Mouse (Mus musculus) megakaryocyte-erythroid progenitor cell, adult 5-6 weeks (primary cell): ENCODE data around the gene Cck. TPM values are rescaled to one million over a fixed set of nuclear protein-coding genes. Genes with fewer than 3 reads are reported as not detected.

Source experiments
- ATAC-seq: replicated peaks from 2 replicates; pipeline ENCODE4 v1.8.0; 2016; ENCODE audit warnings: mild to moderate bottlenecking, inconsistent platforms; ENCODE audit not compliant: severe bottlenecking, poor library complexity, low FRiP score, low TSS enrichment
- total RNA-seq, 2 experiments: library from RNA; stranded (forward) in 1 of 2; stranded (reverse) in 1 of 2; fragments of 200-1000, 215-1000 nt in 1 of 2; fragments of >200 nt in 1 of 2; fragmentation: Nextera tagmentation in 1 of 2; gene quantifications; 2 replicates each; pipeline ENCODE4 v1.2.3; 2014 to 2017

Cck gene
- total RNA-seq, 2 experiments from 2014 or later: not detected

DNA sequence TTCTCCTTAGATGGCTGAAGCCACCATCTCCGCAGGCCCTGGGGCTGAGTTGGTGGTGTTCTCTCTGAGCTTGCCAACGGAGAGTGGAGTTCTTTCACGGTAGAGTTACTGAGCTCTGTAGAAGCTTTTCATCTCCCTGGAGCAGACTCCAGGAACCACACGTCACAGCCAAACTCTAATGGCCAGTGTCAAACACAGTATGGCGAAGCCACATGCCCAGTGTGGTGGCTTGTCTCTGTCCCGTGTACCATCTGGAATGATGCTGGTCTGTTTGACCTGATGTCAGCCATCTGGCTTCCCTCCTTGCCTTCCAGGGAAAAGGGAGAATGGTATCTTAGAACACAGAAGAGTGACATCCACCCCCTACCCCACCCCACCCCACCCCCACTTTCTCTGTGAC, 25.8 kb downstream of the Cck start:
- ATAC-seq: no peak

DNA sequence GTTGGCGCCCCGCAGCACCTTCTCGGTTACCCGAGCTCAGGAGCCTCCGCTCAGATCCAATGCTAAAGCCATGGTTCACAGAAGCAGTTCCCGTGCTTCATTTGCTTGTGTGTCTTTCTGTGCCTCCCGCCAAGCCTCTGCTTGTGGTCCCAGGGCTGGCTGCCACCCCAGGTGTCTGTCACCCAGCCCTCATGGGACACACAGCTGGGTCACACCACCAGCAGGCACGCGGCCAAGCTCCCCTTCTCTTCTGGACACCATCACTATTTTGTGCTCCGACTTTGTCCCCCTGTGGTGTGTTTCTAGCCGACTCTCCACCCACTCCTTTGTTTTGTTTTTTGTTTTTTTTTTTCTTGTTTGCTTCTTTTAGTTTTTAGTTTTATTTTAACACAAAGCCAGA, 28.0 kb downstream of the Cck start:
- no peak for ATAC-seq

DNA sequence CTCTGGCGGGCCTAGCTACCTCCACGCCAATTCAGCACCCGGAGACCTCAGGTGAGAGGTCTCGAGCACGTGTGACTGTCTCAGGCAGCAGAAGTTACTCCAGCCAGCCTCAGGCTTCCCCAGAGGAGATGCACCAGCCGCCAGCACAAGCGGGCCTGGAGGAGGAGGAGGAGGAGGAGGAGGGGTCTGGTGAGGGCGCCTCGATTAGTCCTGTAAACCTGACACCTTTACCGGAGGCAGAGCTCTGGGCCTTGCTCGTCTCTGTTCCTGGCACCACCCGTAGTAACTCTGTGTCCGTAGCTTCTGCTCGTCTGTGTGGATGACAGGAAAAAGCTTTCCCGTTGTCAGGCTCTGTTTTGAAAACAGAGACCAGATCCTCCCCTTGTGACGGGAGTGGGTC, 35.0 kb downstream of the Cck start:
- no peak for ATAC-seq

DNA sequence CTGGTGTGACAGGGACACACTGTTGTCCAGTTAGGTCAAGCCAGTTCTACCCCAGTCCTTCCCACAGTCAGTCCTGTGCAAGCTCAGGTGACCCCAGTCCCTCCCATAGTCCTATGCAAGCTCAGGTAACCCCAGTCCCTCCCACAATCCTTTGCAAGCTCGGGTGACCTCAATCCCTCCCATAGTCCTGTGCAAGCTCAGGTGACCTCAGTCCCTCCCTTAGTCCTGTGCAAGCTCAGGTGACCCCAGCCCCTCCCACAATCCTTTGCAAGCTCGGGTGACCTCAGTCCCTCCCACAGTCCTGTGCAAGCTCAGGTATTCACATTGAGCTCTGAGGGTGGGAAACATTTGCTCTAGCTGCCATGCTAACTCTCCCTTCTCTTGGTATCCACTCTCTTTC, 35.5 kb downstream of the Cck start:
- no peak for ATAC-seq

DNA sequence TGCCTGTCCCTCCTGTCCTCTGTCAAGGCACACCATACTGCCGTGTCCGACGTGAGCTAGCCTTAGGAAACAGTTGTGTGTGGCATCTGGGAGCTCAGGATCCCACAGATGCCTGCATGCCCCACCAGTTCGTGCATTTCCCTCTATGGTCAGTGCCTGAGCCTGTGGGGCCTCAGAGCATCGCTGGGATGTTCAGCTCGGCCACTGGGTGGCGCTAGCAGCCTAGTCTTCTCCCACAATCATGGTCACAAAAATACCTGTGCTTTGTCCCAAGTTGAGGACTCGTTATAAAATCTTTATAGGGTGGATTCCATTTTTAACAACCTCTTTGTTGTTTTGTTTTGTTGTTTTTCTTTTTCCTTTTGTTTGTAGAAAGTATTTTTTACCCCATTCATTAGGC, 37.0 kb downstream of the Cck start:
- peak; percentile 71 for ATAC-seq

DNA sequence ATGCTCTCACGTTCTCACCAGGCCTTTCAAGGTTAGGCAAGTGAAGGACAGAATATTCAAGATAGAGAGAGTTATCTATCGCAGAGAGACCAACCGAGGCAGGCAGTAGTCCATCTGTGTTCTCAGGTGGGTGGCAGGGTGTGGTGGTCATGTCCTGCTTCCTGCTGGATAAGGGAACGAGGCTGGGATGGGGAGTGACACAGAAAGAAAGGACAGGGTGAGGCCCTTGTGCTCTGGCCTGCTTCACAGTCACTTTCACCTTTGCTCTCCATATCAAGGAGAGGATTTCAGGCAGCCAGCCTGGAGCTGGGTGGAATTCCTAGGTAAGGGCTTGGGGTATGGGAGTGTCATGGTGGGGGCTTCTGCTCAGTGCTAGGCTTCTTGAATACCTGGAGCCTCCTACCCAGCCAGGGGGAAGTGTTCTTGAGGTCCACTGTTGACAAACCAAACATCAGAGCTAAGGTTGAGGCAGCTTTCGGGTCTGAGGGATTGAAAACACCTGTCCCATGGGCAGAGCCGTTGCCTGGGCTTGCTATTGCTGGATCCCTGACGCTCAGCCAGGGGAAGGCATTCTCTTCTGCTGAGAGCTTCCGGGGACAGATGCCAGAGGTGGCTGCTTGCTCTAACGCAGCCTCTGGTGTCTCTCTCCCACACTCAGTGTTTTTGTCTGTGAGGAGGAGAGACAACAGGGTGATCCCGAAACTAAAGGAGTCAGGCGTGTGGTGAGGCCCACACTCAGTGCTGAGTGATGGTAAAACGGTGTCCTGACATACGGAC, 38.6 kb downstream of the Cck start:
- ATAC-seq: no peak

DNA sequence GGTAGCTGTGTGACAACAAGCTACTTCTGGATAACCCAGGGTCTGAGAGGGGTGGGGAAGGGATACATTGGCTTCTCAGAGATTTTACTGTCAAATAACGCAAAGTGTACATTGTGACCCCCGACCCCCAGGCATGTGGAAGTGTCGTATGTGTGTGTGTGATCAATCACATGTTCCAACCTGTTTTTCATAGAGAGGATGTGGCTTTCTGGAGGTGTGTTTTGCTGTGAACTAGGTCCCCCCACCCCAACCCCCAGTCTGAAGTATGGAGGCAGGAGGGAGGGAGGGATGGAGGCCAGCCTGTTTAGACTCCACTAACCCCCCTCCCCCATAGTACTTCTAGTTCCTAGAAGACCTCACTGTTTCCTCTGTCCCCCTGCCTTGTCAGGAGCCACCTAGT, 40.6 kb downstream of the Cck start:
- ATAC-seq: no peak

DNA sequence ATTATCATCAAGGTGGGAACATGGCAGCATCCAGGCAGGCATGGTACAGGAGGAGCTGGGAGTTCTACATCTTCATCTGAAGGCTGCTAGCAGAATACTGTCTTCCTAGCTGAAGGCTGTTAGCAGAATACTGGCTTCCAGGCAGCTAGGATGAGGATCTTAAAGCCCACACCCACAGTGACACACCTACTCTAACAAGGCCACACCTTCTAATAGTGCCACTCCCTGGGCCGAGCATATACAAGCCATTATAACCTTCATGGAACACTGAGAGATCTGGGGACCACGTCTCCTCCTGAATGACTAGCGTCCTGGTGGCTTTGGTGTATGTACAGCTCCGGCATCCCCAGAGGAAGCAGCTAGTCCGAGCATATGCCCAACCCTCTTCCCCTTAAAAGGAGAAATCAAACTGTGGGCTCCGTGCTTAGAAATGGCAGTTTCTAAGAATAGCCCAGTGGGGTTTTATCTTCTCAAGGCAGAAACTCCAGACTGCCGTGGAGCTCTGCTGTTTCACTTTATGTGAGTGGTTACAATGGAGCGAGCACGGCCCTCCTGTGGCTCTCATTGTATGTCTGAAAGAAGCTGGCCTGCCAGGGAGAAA, 43.1 kb downstream of the Cck start:
- ATAC-seq: peak; percentile 92

DNA sequence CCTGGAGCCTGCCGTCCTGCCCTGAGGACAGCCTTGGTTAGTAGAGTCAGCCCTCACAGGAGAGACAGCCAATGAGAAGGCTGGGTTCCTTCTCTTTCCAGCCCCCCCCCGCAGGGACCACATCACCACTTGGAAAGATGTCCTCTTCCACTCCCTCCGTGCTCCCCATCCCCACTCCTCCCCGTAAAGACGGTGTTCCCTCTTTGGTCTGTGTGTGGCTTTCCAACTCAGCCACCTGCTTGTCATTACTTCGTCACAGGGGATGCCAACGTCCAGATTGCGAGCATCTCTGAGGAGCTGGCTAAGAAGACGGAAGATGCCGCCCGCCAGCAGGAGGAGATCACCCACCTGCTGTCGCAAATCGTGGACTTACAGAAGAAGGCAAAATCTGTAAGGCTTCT, 49.1 kb downstream of the Cck start:
- no peak for ATAC-seq

DNA sequence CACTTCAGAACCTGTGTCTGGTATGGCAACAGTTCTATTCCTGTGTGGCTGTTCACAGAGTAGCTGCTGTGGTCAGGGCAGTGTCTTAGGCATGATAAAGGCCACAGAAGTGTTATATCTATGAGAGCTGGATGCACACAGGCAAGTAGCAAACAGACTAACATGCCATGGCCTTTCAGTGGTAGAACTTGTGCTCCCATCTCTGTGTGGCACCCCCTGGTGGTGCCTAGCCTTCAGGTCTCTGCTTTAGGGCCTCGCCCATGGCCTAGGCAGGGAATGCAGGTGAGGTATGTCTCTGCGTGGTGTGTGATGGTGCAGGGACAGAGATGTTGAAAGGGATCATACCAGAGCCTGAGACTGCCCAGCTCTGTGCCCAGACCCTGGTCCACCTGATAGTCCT, 50.1 kb downstream of the Cck start:
- ATAC-seq: peak; percentile 82

DNA sequence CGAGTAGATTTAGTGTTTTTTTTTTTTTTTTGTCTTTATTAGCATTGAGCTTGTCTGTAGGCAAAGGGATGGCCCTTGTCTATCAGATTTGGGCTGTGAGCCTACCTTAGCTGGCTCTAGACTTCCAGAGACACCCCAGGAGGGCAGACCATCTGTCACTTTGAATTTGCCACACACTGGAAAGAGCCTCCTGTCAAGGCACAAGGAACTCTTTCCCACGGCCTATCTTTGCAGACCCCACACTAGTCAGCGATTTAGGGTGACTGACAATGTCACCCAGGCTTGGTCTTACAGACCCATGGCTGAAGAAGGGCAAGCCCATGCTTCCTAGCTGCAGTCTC, 51.2 kb downstream of the Cck start:
- no peak for ATAC-seq

DNA sequence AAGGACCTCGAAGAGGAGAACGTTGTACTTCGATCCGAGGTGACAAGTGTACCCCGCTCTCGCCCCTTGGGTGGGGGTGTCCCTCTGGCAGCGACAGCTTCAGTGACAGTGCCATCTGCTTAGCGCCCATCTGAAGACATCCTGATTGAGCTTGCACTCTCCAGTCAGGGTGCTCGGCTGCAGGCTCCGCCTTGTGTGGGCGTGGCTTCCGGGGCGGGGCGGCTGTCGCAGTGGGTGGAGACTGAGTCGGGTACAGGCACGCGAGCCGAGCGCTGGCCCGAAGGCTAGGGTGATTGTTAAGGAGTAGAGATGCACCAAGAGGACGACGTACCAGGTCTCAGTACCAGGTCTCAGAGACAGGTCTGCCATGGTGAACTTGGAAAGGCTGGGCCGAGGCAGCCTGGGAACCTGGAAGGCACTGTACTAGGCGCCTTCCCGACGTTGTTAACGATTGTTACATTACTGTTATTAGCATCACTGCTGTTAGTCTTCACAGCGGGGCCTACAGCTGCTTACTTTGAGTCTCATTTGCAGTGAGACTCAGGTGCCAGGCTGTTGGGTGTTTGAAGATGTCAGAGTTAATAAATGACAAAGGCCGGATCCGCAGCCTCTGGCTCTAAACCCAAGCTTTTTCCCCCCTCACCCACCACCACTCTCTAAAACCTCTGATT, 51.7 kb downstream of the Cck start:
- no peak for ATAC-seq

DNA sequence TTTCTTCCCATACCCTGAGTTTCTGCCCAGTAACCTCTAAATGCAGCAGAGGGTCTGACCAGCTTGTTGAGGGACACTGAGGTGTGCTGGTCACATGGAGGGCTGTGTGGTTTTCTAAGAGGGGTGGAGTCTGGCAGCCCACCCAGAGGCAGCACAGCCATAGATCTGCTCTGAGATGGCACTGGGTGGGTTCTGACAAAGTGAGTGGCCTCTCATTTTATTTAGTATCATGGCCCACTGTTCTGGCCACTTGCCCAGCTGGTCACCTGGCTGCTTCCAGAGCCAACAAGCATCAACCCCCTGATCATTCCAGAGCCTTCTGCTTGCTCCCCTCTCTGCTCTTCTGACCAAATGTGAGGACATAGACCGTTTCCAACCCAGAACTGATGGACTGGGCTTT, 53.3 kb downstream of the Cck start:
- no peak for ATAC-seq

Other genes with a start within 250 kb of the Cck start
- gene Ulk4, start 218.5 kb downstream of the Cck start, total RNA-seq (2014; fragmentation: Nextera tagmentation): 0.24 and 1.1 TPM in 2 replicates
- gene Ulk4, start 218.5 kb downstream of the Cck start, total RNA-seq (2017): 2.0 and 2.7 TPM in 2 replicates
- 45.6 and 50.2 TPM in 2 replicates for gene Trak1, start 198.2 kb downstream of the Cck start, total RNA-seq (2014; fragmentation: Nextera tagmentation)
- gene Trak1, start 198.2 kb downstream of the Cck start, total RNA-seq (2017): 14.2 and 23.2 TPM in 2 replicates
- gene Lyzl4, start 146.4 kb upstream of the Cck start, total RNA-seq (2014; fragmentation: Nextera tagmentation): not detected in 2 replicates
- gene Lyzl4, start 146.4 kb upstream of the Cck start, total RNA-seq (2017): not detected in 2 replicates
- gene Vipr1, start 147.0 kb upstream of the Cck start, total RNA-seq (2014; fragmentation: Nextera tagmentation): not detected in 2 replicates
- not detected in 2 replicates for gene Vipr1, start 147.0 kb upstream of the Cck start, total RNA-seq (2017)
- 9.4 and 10.9 TPM in 2 replicates for gene Sec22c, start 209.8 kb upstream of the Cck start, total RNA-seq (2014; fragmentation: Nextera tagmentation)
- 1.9 and 3.1 TPM in 2 replicates for gene Sec22c, start 209.8 kb upstream of the Cck start, total RNA-seq (2017)
- gene Ss18l2, start 214.6 kb upstream of the Cck start, total RNA-seq (2014; fragmentation: Nextera tagmentation): 57.8 and 77.0 TPM in 2 replicates
- 47.8 and 54.4 TPM in 2 replicates for gene Ss18l2, start 214.6 kb upstream of the Cck start, total RNA-seq (2017)
- 161 and 173 TPM in 2 replicates for gene Nktr, start 223.5 kb upstream of the Cck start, total RNA-seq (2014; fragmentation: Nextera tagmentation)
- 132 and 146 TPM in 2 replicates for gene Nktr, start 223.5 kb upstream of the Cck start, total RNA-seq (2017)